Mouse (Mus musculus): ENCODE data around the gene Olfr1418. TPM values are rescaled to one million over a fixed set of nuclear protein-coding genes. Genes with fewer than 3 reads are reported as not detected.

The Olfr1418 gene
- total RNA-seq, 4 experiments from 2014 or later = not detected

DNA sequence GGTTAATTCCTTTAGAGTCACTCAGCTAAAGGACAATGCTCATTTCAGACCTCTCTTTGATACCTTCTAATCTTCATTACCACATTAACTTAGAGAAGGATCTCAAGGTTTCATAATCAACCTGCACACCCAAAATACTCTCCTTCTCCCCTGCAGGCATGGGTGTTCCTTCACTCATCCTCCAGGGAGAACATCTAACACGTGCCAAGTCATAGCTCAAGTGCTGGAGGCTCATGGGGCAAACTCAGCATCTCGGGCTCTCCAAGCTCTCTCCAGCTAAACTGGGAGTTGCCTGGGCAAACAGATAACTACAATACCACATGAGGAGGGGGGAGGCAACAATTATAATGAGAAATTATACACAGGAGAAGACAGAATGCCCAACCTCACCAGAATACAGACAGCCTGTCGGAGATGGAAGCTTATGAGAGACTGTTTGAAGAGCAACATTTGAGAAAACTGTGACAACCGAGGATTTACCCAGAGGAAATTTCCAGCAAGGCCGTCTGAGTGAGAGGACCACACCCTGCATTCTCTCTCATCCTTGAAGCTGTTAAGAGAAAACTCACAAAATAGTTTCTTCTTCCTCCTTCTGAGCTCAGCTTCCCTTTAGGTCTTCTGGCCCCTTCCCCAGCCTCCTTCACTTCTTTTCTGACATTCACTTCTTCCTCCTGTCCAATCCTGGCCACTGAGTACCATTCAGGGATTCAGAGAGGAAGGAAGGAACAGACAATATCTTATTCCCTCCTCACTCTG, 50.7 kb downstream of the Olfr1418 start:
- no peak for DNase-seq

DNA sequence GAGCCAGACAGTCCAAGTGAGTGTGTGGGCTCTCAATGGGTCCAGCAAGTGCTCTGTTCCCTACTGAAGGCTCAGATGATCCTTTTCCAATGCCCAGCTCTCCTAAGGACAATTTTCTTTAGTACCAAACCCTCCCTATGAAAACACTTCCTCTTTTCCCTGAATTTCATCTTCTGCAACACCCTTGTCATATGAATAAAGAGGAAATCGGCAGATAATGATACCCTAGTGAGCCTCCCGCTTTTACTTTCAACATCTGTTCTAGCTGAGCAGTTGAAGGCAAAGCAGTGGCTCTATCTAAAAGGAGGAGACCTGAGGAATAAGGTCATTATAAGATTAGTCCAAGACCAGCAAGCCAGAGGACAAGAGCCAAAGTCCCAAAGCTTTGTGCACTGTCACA, 52.4 kb downstream of the Olfr1418 start:
- DNase-seq = no peak

DNA sequence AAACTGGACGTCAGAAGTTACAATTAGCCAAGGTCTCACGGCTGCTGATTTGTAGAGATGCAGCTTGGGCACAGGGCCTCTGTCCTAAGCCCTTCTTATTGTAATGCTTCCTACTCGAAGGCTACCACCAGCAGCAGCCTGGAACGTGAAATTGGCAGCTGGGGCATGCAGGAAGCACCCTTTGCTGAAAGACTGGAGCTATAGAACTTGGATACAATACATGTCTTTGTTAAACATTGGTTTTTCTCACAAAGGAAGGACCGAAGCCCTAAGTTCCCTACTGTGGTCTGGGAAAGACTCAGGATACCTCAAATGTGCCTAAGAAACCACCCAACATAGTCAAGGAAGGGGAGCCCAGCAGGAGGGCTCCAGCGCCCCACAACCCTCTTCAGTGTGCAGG, 53.0 kb downstream of the Olfr1418 start:
- DNase-seq = no peak

DNA sequence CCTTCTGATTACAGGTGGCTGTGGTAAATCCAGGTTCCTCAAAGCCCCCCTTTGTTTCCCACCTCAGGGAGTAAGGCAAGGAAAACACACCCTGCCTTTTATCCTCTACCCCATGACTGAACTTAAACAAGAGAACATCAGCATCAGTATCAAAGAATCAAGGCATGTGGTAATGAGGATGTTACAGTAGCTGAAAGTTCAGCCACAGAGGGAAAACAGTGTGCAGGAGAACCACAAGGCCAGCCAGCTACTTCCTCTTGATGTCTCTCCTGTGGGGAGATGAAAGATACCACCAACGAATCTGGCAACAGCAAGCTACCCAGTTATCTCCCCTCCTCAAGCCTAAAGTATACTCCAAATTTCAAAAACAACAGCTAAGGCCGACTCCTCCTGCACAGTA, 53.6 kb downstream of the Olfr1418 start:
- DNase-seq = no peak

DNA sequence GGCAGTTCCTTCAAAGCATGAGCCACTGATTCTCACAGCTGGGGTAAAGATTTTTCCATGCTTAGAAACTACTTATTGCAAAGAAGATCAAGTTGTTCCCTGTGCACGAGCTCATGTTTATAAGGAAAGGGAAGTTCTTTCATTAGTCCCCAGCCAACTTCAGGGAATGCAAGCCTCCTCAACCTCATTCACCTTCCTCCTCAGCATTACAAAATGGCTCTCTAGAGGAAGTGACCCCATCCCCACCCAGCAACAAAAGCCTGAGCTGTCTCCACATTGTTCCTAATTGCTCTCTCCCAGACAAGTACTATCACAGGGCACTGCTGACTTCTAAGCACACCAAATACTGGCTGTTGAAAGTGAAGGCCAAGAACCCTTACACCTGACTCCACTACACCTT, 56.4 kb downstream of the Olfr1418 start:
- no peak for DNase-seq

Other genes with a start within 250 kb of the Olfr1418 start
- gene Ms4a2, start 237.3 kb downstream of the Olfr1418 start, total RNA-seq (2022) = under 1 TPM in 1 of 4 experiments, not detected in 3; 0.52 TPM
- gene Ms4a3, start 220.2 kb downstream of the Olfr1418 start, total RNA-seq (2022) = not detected
- gene Oosp2, start 200.5 kb downstream of the Olfr1418 start, total RNA-seq (2022) = under 1 TPM in 1 of 4 experiments, not detected in 3; 0.84 TPM
- 1 to 10 TPM in 2 of 4 experiments, not detected in 2; 5.4 to 5.5 TPM for gene Oosp1, start 169.9 kb downstream of the Olfr1418 start, total RNA-seq (2022)
- not detected for gene Oosp3, start 164.0 kb downstream of the Olfr1418 start, total RNA-seq (2022)
- not detected for gene Gif, start 113.5 kb downstream of the Olfr1418 start, total RNA-seq (2022)
- gene Mrpl16, start 90.7 kb downstream of the Olfr1418 start, total RNA-seq (2022) = 10 to 100 TPM; 68.1 to 71.4 (median 68.8) TPM
- gene Stx3, start 41.7 kb downstream of the Olfr1418 start, total RNA-seq (2022) = 10 to 100 TPM; 10.4 to 18.8 (median 14.2) TPM
- gene Olfr1417, start 21.8 kb downstream of the Olfr1418 start, total RNA-seq (2022) = not detected
- not detected for gene Olfr1419, start 14.0 kb upstream of the Olfr1418 start, total RNA-seq (2022)
- not detected for gene Olfr1420, start 25.5 kb upstream of the Olfr1418 start, total RNA-seq (2022)
- gene Patl1, start 51.3 kb upstream of the Olfr1418 start, total RNA-seq (2022) = 10 to 100 TPM; 23.1 to 28.0 (median 25.6) TPM
- gene Osbp, start 104.9 kb upstream of the Olfr1418 start, total RNA-seq (2022) = 100 to 1,000 TPM in 2 of 4 experiments, 10 to 100 TPM in 2; 96.8 to 109 (median 102) TPM
- not detected for gene Olfr1423, start 180.3 kb upstream of the Olfr1418 start, total RNA-seq (2022)
- gene Olfr1424, start 201.6 kb upstream of the Olfr1418 start, total RNA-seq (2022) = not detected
- not detected for gene Olfr1425, start 216.7 kb upstream of the Olfr1418 start, total RNA-seq (2022)
- not detected for gene Olfr1426, start 230.9 kb upstream of the Olfr1418 start, total RNA-seq (2022)
- not detected for gene Olfr1427, start 242.3 kb upstream of the Olfr1418 start, total RNA-seq (2022)

All from adrenal gland, adult 8-10 months (tissue).